Mouse (Mus musculus): ENCODE measurements around the gene H1foo. TPM values are rescaled to one million over a fixed set of nuclear protein-coding genes. Genes with fewer than 3 reads are reported as not detected.

H1foo gene
- polyA plus RNA-seq, 1 experiment from 2014 or later: not detected

DNA sequence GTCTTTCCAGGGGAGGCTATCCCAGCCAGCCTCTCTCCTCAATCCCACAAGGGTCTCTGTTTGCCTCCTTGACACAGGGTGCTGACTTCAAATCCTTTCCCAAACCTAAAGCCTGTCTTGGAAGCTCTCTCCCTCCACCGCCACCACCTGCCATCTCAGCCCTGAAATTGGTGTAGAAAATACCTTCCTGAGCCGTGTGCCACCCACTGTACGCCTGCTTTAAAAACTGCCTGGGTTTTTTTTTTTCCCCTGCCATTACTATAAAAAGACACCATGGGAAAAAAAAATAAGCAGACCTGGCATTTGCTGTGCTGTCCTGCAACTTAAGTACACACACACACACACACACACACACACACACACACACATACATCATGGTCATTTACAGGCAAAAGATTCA is 45.3 kb downstream of the H1foo start:
- H3K4me1 ChIP-seq: peaks cover 68% of the 10 kb centered on the region
- no peak for ATAC-seq (ENCODE audit: insufficient read depth, low FRiP score, low read depth)
- peak overlapping the region; percentile 29; the same call in 1 of the 2 replicates for H3K4me2 ChIP-seq
- H3K9ac ChIP-seq: no peak overlapping the region
- H3K4me3 ChIP-seq (replicated peaks): no peak overlapping the region; the same call in 1 of the 2 replicates
- peaks cover 18% of the 10 kb centered on the region for H3K27me3 ChIP-seq (replicated peaks)
- H3K9me3 ChIP-seq: no peaks in the 10 kb centered on the region
- H3K36me3 ChIP-seq: 0 out of 2 replicates have a peak, but pooled peaks cover 3% of the 10 kb centered on the region
- no peak overlapping the region for H3K27ac ChIP-seq
- 81% methylated on average over 3 of the region's 3 CpGs for WGBS

DNA sequence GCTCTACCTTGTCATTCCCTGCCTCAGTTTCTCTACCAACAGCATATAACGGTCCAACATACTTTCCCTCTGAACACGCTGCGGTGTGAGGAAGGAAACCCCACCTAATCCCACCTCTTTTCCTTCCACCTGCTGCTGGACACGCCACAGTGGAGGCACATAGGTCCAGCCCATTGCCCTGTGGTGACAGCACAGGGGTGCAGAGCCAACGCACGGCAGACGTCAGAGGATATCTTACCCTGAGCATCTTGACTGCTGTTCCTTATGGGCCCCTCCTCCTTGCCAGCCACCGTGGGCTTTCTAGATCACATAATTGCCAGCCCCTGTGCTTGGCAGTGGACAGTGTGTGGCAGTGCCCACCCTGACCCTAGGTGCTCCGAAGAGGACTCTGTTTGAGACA is 45.7 kb downstream of the H1foo start:
- H3K27ac ChIP-seq: no peak overlapping the region
- H3K4me2 ChIP-seq: peak overlapping the region; percentile 94; the same call in 1 of the 2 replicates
- H3K4me1 ChIP-seq: peaks cover 64% of the 10 kb centered on the region
- no peak overlapping the region for H3K9ac ChIP-seq
- no peak for ATAC-seq (ENCODE audit: insufficient read depth, low FRiP score, low read depth)
- H3K9me3 ChIP-seq: no peaks in the 10 kb centered on the region
- peak overlapping the region; percentile 72 for H3K4me3 ChIP-seq (replicated peaks)
- H3K36me3 ChIP-seq: 0 out of 2 replicates have a peak, but pooled peaks cover 3% of the 10 kb centered on the region
- WGBS: 79% methylated on average over 9 of the region's 9 CpGs
- H3K27me3 ChIP-seq (replicated peaks): peaks cover 18% of the 10 kb centered on the region

DNA sequence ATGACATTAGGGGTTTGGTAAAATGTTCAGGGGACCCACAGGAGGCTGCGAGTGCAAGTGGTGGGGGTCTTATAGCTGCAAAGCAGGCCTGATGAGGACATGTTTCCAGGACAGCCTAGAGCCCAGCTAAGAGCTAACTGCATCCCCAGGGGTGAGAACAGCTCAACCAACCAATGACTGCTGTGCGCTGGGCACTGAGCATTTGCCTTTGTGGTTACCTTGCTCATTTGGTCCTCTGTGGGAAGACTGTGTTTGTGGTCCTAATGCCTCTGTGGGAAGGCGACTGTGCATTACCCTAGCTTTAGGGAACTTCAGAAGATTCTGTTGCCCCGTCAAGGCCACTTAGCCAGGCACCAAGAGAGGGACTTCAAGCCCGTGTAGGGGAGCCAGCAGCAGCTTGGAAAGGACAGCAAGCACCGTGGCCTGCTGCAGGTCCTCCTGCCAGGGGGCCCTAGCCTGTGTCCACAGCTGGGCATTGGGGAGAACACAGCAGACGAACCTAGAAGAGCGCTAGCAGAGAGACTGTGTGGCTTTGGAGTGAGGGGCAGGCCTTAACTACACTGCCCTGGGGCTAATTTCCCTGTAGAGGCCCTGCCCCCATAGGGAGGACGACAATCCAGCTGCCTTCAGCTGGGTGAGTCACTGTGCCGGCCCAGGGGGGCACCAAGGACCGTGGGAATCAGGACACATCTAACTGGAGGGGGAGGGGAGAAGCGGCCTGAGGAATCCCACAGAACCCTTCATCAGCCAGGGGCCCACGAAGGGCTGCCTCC is 46.6 kb downstream of the H1foo start:
- H3K4me1 ChIP-seq: peaks cover 64% of the 10 kb centered on the region
- peak overlapping the region; percentile 94 for H3K4me2 ChIP-seq
- 0 out of 2 replicates have a peak overlapping the region, but pooled peaks have one; percentile 26 for H3K9ac ChIP-seq
- 41% methylated on average over 13 of the region's 13 CpGs for WGBS
- no peak for ATAC-seq (ENCODE audit: insufficient read depth, low FRiP score, low read depth)
- H3K9me3 ChIP-seq: no peaks in the 10 kb centered on the region
- peak overlapping the region; percentile 72 for H3K4me3 ChIP-seq (replicated peaks)
- 0 out of 2 replicates have a peak, but pooled peaks cover 3% of the 10 kb centered on the region for H3K36me3 ChIP-seq
- peak overlapping the region; percentile 72 for H3K27ac ChIP-seq
- H3K27me3 ChIP-seq (replicated peaks): peaks cover 18% of the 10 kb centered on the region

DNA sequence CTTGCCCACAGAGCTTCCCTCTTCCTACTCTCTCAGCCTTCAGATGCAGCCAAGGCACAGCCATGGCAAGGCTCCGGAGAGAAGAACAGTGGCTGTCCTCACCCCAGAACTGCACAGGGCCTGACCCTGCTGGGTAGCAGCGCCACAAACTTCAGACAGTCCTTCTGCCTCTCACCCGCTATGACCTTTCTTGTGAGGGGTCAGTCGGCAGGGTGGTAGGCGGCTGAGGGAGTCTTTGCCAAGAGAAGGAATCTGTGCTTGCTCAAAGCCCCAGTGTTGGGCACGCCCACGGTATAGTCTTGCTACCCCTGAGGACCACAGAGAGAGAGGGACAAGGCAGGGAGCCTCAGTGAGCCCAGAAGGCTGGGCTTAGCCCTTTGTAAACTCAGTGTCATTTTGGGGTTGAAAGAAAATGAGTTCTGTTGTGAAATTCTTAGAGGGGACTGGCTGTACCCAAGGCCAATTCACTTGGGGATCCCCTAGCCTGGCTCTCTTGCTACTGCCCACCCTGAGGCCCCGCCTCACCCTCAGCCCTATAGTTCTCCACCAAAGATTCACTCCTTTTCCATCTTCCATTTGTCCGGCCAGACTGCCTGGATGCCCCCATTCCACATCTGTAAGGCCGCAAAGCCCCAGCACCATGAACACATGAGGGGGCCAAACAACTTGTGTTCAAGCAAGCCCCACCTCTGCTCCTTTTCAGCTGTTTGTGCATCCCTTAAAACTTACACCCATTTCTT is 47.3 kb downstream of the H1foo start:
- H3K27ac ChIP-seq: peak overlapping the region; percentile 72
- H3K4me3 ChIP-seq (replicated peaks): peak overlapping the region; percentile 72
- no peaks in the 10 kb centered on the region for H3K9me3 ChIP-seq
- H3K36me3 ChIP-seq: 0 out of 2 replicates have a peak, but pooled peaks cover 3% of the 10 kb centered on the region
- ATAC-seq (ENCODE audit: insufficient read depth, low FRiP score, low read depth): no peak
- 37% methylated on average over 10 of the region's 10 CpGs for WGBS
- peaks cover 18% of the 10 kb centered on the region for H3K27me3 ChIP-seq (replicated peaks)
- H3K4me2 ChIP-seq: peak overlapping the region; percentile 94
- peaks cover 62% of the 10 kb centered on the region for H3K4me1 ChIP-seq
- no peak overlapping the region for H3K9ac ChIP-seq

DNA sequence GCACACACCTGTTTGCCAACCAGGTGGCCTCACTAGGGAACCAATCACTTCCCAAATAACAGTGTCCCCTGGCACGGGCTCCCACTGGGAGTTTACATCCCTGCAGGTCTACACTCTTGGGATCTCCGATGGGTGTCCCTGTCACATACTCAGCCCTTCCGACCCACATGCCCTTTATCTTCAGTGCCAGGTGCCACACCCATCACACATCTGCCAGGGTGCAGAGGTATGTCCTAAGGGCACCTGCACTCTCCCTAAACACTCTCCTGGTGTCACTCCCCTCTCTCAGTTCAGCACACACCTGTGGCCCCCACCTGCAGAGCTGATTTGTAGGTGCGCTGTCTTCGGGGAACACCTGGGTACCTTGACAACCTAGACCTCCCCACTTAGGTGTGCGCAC is 48.2 kb downstream of the H1foo start:
- Histone ChIP-seq H3K4me2 (peak overlapping the region; percentile 94), H3K36me3 (0 out of 2 replicates have a peak, but pooled peaks cover 3% of the 10 kb centered on the region), H3K9me3 (no peaks in the 10 kb centered on the region), H3K9ac (peak overlapping the region; percentile 85), H3K4me1 (peaks cover 60% of the 10 kb centered on the region), H3K27me3 (replicated peaks) (peaks cover 18% of the 10 kb centered on the region), H3K27ac (peak overlapping the region; percentile 88; the same call in 1 of the 2 replicates), H3K4me3 (replicated peaks) (peak overlapping the region; percentile 72)
- no peak for ATAC-seq (ENCODE audit: insufficient read depth, low FRiP score, low read depth)
- WGBS: 34% methylated on average over 6 of the region's 6 CpGs

DNA sequence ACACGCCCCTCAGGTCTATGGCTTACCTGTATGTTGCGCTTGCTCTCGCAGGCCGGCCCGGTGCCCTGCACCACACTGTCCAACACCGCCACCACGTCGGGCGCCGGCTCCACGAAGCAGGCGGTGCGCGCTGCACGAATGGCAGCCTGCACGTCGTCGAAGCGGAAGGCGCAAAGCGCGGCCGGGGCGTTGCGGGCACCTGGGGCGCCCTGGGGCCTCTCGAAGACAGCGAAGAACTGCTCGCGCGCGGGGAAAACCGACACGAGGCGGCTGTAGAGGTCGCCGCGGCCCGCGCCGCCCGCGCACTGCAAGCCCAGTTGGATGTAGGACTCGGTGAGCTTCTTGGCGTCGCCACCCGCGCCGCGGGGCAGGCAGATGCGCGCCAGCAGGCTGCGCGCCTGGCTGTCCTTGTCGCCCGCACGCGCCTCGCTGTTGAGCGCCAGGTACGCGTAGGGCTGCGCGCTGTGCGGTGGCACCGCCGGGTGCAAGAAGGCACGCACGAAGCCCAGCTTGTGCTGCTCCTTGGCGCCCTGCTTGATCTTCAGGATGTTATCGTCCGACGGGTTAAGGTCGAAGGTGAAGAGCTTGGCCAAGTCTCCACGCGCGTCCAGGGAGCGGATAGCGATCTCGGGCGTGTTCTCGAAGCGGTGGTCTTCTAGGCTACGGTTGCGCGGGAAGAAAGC is 48.9 kb downstream of the H1foo start:
- Histone ChIP-seq H3K9ac (peak overlapping the region; percentile 85), H3K4me2 (peak overlapping the region; percentile 94), H3K9me3 (no peaks in the 10 kb centered on the region), H3K27ac (peak overlapping the region; percentile 88; the same call in 1 of the 2 replicates), H3K27me3 (replicated peaks) (peaks cover 18% of the 10 kb centered on the region), H3K4me3 (replicated peaks) (peak overlapping the region; percentile 72), H3K4me1 (peaks cover 61% of the 10 kb centered on the region), H3K36me3 (0 out of 2 replicates have a peak, but pooled peaks cover 3% of the 10 kb centered on the region)
- no peak for ATAC-seq (ENCODE audit: insufficient read depth, low FRiP score, low read depth)
- WGBS: 1% methylated on average over 86 of the region's 86 CpGs

DNA sequence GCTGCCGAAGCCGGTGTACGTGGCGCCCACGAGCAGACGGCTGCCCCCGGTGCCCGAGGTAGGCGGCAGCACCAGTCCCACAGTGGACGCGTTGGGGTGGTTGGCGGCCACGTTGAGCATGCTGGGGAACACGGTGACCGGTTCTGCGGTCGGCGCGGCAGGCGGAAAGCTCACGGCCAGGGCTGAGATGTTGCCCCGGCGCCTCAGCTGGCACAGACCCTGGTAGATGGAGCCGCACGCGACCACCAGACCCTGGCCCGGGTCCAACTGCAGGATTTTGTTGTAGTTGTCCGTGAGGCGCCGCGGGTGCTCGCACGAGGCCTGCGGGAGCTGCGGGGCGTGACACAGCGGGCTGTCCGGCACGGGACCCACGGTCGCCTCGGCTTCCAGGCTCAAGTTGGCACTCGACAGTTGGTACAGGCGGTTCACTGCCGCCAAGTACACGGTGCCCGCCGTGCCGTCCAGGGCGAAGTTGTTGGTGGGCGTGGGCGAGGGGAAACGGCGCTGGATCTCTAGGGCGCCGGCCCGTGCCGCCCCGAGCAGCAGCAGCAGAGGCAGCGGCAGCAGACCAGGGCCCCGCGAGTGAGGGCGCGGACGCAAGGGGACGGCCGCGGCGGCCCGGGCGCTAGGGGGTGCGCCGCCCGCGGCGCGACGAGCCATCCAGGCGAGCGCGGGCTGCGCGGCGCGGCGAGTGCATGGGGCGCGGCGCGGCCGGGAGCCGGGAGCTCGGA is 49.6 kb downstream of the H1foo start:
- Histone ChIP-seq H3K4me1 (peaks cover 62% of the 10 kb centered on the region), H3K9me3 (no peaks in the 10 kb centered on the region), H3K36me3 (no peaks in the 10 kb centered on the region), H3K27me3 (replicated peaks) (peaks cover 18% of the 10 kb centered on the region), H3K9ac (peak overlapping the region; percentile 85), H3K4me2 (peak overlapping the region; percentile 94), H3K4me3 (replicated peaks) (peak overlapping the region; percentile 72), H3K27ac (peak overlapping the region; percentile 88)
- under 1% methylated on average over 82 of the region's 93 CpGs for WGBS
- no peak for ATAC-seq (ENCODE audit: insufficient read depth, low FRiP score, low read depth)

DNA sequence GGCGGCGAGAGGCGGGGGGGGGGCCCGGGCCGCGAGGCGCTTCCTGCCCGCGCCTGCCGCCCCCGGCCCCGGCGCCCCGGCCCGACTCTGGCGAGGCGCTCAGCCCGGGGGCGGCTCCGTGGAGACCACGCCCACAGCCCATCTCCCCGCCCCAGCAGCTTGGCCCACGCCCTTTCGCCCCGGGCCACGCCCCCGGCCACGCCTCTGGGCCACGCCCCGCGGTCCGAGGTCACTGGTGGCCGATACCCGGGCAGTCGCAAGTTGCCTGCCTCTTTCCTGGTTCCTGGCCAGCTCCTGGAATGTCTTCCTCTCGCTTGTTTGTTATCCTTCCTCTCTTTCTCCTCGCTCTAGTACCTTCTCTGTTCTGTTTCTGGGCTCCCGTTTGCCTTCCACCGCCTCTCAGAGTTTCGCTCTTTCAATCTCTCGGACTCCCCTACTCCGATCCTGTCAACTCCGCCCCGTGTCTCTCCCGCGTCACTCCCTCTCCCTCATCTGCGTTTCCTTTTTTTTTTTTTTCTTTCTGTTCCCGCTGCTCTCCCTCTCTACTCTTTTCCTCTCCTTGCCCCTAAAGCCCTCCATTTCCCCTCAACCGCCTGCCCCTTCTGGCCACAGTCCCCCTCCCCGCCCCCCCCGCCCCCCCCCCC is 50.3 kb downstream of the H1foo start, which contains the start of gene Plxnd1:
Gene Plxnd1, minus strand, starts transcription at position 129 of the 644 bp plus-strand sequence.
- no peaks in the 10 kb centered on the region for H3K36me3 ChIP-seq
- ATAC-seq (ENCODE audit: insufficient read depth, low FRiP score, low read depth): peak; percentile 81
- H3K27ac ChIP-seq: peak within 1 kb of the TSS; percentile 88
- peak within 1 kb of the TSS; percentile 94 for H3K4me2 ChIP-seq
- peak within 1 kb of the TSS; percentile 72 for H3K4me3 ChIP-seq (replicated peaks)
- H3K9me3 ChIP-seq: no peaks in the 10 kb centered on the region
- H3K27me3 ChIP-seq (replicated peaks): peaks cover 18% of the 10 kb centered on the region
- under 1% methylated on average over 39 of the region's 51 CpGs for WGBS
- peaks cover 62% of the 10 kb centered on the region for H3K4me1 ChIP-seq
- H3K9ac ChIP-seq: peak within 1 kb of the TSS; percentile 85

DNA sequence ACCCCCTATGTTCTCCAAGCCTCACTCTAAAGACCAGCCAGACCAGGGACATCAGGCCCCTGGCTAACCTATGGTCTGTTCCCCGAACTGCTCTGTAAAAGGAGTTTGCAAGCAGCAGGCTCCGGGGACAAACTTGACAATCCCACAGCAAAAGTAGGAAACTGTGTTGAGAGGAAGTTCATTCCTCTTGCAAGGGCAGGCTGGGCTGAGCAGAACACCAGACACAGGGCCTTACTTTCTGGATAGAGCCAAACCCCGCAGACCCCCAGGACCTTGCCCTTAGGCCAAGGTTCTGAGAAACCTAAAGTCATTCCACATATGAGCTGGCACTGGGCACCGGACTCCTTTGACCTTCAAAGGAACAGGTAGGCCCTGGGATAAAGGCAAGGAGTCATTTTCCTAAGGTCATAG is 50.8 kb downstream of the H1foo start:
- peak overlapping the region; percentile 88 for H3K27ac ChIP-seq
- peak overlapping the region; percentile 94 for H3K4me2 ChIP-seq
- peaks cover 18% of the 10 kb centered on the region for H3K27me3 ChIP-seq (replicated peaks)
- no peak overlapping the region for H3K9ac ChIP-seq
- WGBS: 48% methylated on average over 4 of the region's 4 CpGs
- peak overlapping the region; percentile 72; the same call in 1 of the 2 replicates for H3K4me3 ChIP-seq (replicated peaks)
- peaks cover 61% of the 10 kb centered on the region for H3K4me1 ChIP-seq
- ATAC-seq (ENCODE audit: insufficient read depth, low FRiP score, low read depth): no peak
- H3K36me3 ChIP-seq: no peaks in the 10 kb centered on the region
- no peaks in the 10 kb centered on the region for H3K9me3 ChIP-seq

DNA sequence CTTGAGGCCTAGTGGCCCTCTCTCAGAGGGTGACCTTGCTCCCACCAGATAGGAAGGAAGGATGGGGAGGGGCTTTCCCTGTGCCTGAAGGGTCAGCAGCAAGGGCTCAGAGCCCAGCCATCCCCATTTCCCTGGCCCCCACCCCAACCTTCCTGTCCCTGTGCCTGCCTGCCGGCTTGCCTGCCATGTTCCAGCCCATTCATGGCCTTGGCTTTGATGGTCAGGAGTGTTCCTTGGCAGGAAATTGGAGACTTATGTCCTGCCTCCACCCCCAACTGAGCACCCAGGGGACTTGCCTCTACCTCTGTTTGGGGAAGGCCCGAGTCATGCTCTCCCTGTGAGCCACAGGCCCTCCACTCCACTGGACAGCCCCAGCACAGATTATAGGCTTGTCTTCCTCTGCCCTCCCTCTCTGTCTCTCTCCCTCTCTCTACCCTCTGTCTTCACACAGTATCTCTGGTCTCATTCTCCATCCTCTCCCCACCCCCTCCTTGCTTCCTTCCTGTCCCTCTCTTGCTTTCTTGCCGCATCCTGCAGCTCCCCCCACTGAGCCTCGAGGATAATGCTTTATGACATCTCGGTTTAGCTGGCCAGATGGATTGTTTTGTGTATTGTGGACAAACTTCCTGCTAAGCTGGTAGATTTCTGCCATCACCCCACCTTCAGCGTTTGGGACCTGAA is 51.6 kb downstream of the H1foo start:
- Histone ChIP-seq H3K27me3 (replicated peaks) (peaks cover 18% of the 10 kb centered on the region), H3K9ac (no peak overlapping the region), H3K9me3 (no peaks in the 10 kb centered on the region), H3K4me2 (peak overlapping the region; percentile 94; the same call in 1 of the 2 replicates), H3K27ac (peak overlapping the region; percentile 88), H3K36me3 (no peaks in the 10 kb centered on the region), H3K4me3 (replicated peaks) (no peak overlapping the region), H3K4me1 (peaks cover 53% of the 10 kb centered on the region)
- no peak for ATAC-seq (ENCODE audit: insufficient read depth, low FRiP score, low read depth)
- 33% methylated on average over 6 of the region's 6 CpGs for WGBS

All from stomach, embryonic 15.5 days (tissue).